Mouse (Mus musculus): ENCODE results near the gene Tiam1. TPM values are rescaled to one million over a fixed set of nuclear protein-coding genes. Genes with fewer than 3 reads are reported as not detected.

The Tiam1 gene
- polyA plus RNA-seq, 1 experiment from 2014 or later = 29.0 TPM

- Histone ChIP-seq H3K9ac (no peak overlapping the region), H3K4me3 (no peak overlapping the region), H3K4me2 (no peak overlapping the region), H3K4me1 (replicated peaks) (no peaks in the 10 kb centered on the region), H3K27ac (no peak overlapping the region), H3K9me3 (no peaks in the 10 kb centered on the region), H3K27me3 (no peaks in the 10 kb centered on the region), H3K36me3 (no peaks in the 10 kb centered on the region)
- WGBS = 92% methylated on average over 11 of the region's 11 CpGs
- ATAC-seq (ENCODE audit: low FRiP score) = no peak
Observed at GRCm38 (mm10) chr16:89980075-89980744, 163.4 kb downstream of the Tiam1 start.

GRCm38 (mm10) chr16:89975441-89975840, 168.1 kb downstream of the Tiam1 start:
- Histone ChIP-seq H3K4me2 (no peak overlapping the region), H3K36me3 (no peaks in the 10 kb centered on the region), H3K4me3 (no peak overlapping the region)

GRCm38 (mm10) chr16:89973814-89974712, 169.5 kb downstream of the Tiam1 start:
- Histone ChIP-seq H3K4me1 (replicated peaks) (no peaks in the 10 kb centered on the region), H3K27ac (no peak overlapping the region), H3K4me2 (no peak overlapping the region), H3K9ac (no peak overlapping the region), H3K9me3 (no peaks in the 10 kb centered on the region), H3K27me3 (no peaks in the 10 kb centered on the region), H3K36me3 (no peaks in the 10 kb centered on the region), H3K4me3 (no peak overlapping the region)
- ATAC-seq (ENCODE audit: low FRiP score) = no peak
- 92% methylated on average over 16 of the region's 16 CpGs for WGBS

More at GRCm38 (mm10) chr16:89975441-89975840, 168.1 kb downstream of the Tiam1 start:
- no peaks in the 10 kb centered on the region for H3K9me3 ChIP-seq
- 90% methylated on average over 9 of the region's 9 CpGs for WGBS
- no peak overlapping the region for H3K27ac ChIP-seq
- H3K9ac ChIP-seq = no peak overlapping the region
- no peak for ATAC-seq (ENCODE audit: low FRiP score)
- H3K27me3 ChIP-seq = no peaks in the 10 kb centered on the region
- no peaks in the 10 kb centered on the region for H3K4me1 ChIP-seq (replicated peaks)

GRCm38 (mm10) chr16:89972854-89973487, 170.6 kb downstream of the Tiam1 start:
- no peak overlapping the region for H3K4me2 ChIP-seq
- no peaks in the 10 kb centered on the region for H3K36me3 ChIP-seq
- no peak overlapping the region for H3K9ac ChIP-seq
- no peaks in the 10 kb centered on the region for H3K4me1 ChIP-seq (replicated peaks)
- no peak overlapping the region for H3K27ac ChIP-seq
- no peaks in the 10 kb centered on the region for H3K9me3 ChIP-seq
- no peaks in the 10 kb centered on the region for H3K27me3 ChIP-seq
- 96% methylated on average over 15 of the region's 15 CpGs for WGBS
- H3K4me3 ChIP-seq = no peak overlapping the region
- no peak for ATAC-seq (ENCODE audit: low FRiP score)

- H3K36me3 ChIP-seq = no peaks in the 10 kb centered on the region
- no peak overlapping the region for H3K9ac ChIP-seq
- H3K4me1 ChIP-seq (replicated peaks) = no peaks in the 10 kb centered on the region
- WGBS = 94% methylated on average over 6 of the region's 6 CpGs
- H3K27ac ChIP-seq = no peak overlapping the region
- no peak for ATAC-seq (ENCODE audit: low FRiP score)
- no peak overlapping the region for H3K4me3 ChIP-seq
- H3K27me3 ChIP-seq = no peaks in the 10 kb centered on the region
- H3K4me2 ChIP-seq = no peak overlapping the region
- no peaks in the 10 kb centered on the region for H3K9me3 ChIP-seq
Observed at GRCm38 (mm10) chr16:89972018-89972417, 171.6 kb downstream of the Tiam1 start.

GRCm38 (mm10) chr16:89968058-89968457, 175.5 kb downstream of the Tiam1 start:
- no peak for ATAC-seq (ENCODE audit: low FRiP score)
- peaks cover 13% of the 10 kb centered on the region; the same call in 1 of the 2 replicates for H3K9me3 ChIP-seq
- no peak overlapping the region for H3K4me2 ChIP-seq
- H3K9ac ChIP-seq = no peak overlapping the region
- WGBS = 86% methylated on average over 6 of the region's 6 CpGs
- no peaks in the 10 kb centered on the region for H3K27me3 ChIP-seq
- no peak overlapping the region for H3K4me3 ChIP-seq
- H3K27ac ChIP-seq = no peak overlapping the region
- H3K36me3 ChIP-seq = peaks cover 19% of the 10 kb centered on the region
- H3K4me1 ChIP-seq (replicated peaks) = no peaks in the 10 kb centered on the region

GRCm38 (mm10) chr16:89962876-89963275, 180.7 kb downstream of the Tiam1 start:
- Histone ChIP-seq H3K4me2 (no peak overlapping the region), H3K27me3 (peaks cover 13% of the 10 kb centered on the region), H3K36me3 (peaks cover 19% of the 10 kb centered on the region), H3K27ac (no peak overlapping the region), H3K9me3 (peaks cover 13% of the 10 kb centered on the region; the same call in 1 of the 2 replicates), H3K9ac (no peak overlapping the region), H3K4me1 (replicated peaks) (peaks cover 34% of the 10 kb centered on the region), H3K4me3 (no peak overlapping the region)
- ATAC-seq (ENCODE audit: low FRiP score) = no peak
- WGBS = 96% methylated on average over 14 of the region's 14 CpGs

GRCm38 (mm10) chr16:89960904-89961303, 182.7 kb downstream of the Tiam1 start:
- H3K27ac ChIP-seq = no peak overlapping the region
- peaks cover 37% of the 10 kb centered on the region for H3K4me1 ChIP-seq (replicated peaks)
- WGBS = 22% methylated on average over 6 of the region's 8 CpGs
- no peak for ATAC-seq (ENCODE audit: low FRiP score)
- H3K27me3 ChIP-seq = peaks cover 13% of the 10 kb centered on the region
- peak overlapping the region; percentile 39 for H3K4me3 ChIP-seq
- peaks cover 9% of the 10 kb centered on the region; the same call in 1 of the 2 replicates for H3K9me3 ChIP-seq
- peaks cover 10% of the 10 kb centered on the region for H3K36me3 ChIP-seq
- peak overlapping the region; percentile 7; the same call in 1 of the 2 replicates for H3K9ac ChIP-seq
- peak overlapping the region; percentile 70 for H3K4me2 ChIP-seq

GRCm38 (mm10) chr16:89960186-89960878, 183.2 kb downstream of the Tiam1 start:
- peak overlapping the region; percentile 65 for H3K9ac ChIP-seq
- H3K4me1 ChIP-seq (replicated peaks) = peaks cover 37% of the 10 kb centered on the region
- H3K36me3 ChIP-seq = peaks cover 4% of the 10 kb centered on the region; the same call in 1 of the 2 replicates
- H3K27me3 ChIP-seq = peaks cover 13% of the 10 kb centered on the region
- WGBS = under 1% methylated on average over 31 of the region's 33 CpGs
- H3K9me3 ChIP-seq = peaks cover 5% of the 10 kb centered on the region; the same call in 1 of the 2 replicates
- ATAC-seq (ENCODE audit: low FRiP score) = peak; percentile 71; the same call in 1 of the 2 replicates
- 0 out of 2 replicates have a peak overlapping the region, but pooled peaks have one; percentile 1 for H3K27ac ChIP-seq
- H3K4me3 ChIP-seq = peak overlapping the region; percentile 39
- peak overlapping the region; percentile 70 for H3K4me2 ChIP-seq

GRCm38 (mm10) chr16:89958982-89959381, 184.6 kb downstream of the Tiam1 start:
- Histone ChIP-seq H3K4me3 (no peak overlapping the region; the same call in 1 of the 2 replicates), H3K27ac (no peak overlapping the region), H3K27me3 (peaks cover 13% of the 10 kb centered on the region), H3K4me2 (peak overlapping the region; percentile 21; the same call in 1 of the 2 replicates), H3K9me3 (no peaks in the 10 kb centered on the region), H3K36me3 (no peaks in the 10 kb centered on the region; the same call in 1 of the 2 replicates), H3K4me1 (replicated peaks) (peaks cover 37% of the 10 kb centered on the region), H3K9ac (no peak overlapping the region)
- 13% methylated on average over 12 of the region's 12 CpGs for whole genome bisulfite sequencing
- ATAC-seq (ENCODE audit: low FRiP score) = no peak

GRCm38 (mm10) chr16:89958030-89958429, 185.5 kb downstream of the Tiam1 start:
- Histone ChIP-seq H3K4me3 (no peak overlapping the region), H3K4me1 (replicated peaks) (peaks cover 37% of the 10 kb centered on the region), H3K27ac (no peak overlapping the region), H3K9ac (no peak overlapping the region), H3K4me2 (no peak overlapping the region), H3K36me3 (no peaks in the 10 kb centered on the region; the same call in 1 of the 2 replicates), H3K9me3 (no peaks in the 10 kb centered on the region), H3K27me3 (peaks cover 13% of the 10 kb centered on the region)
- 68% methylated on average over 10 of the region's 10 CpGs for WGBS
- no peak for ATAC-seq (ENCODE audit: low FRiP score)

Data from hindbrain, embryonic 13.5 days (tissue).